15 mouse cellular contexts compared by ENCODE assay signal in genomic region chr12:91495497-91496225, GRCm38 (mm10).
A peak's percentile ranks its signal among the peaks of the same experiment; 100 is the strongest.
DNase-seq lines count a peak whose midpoint lies in the region; ATAC-seq and TF ChIP-seq lines count a peak whose summit lies in the region.
"Had no signal": no experiment of that assay in that cellular context is flagged by ENCODE, and none has a peak within 500 bp of the region (broad histone marks: within the 10 kb centered on the region; RNA-seq: fewer than 3 reads in every experiment).

No protein-coding gene starts in this region.

- TF ChIP-seq CTCF in MEL (IDR thresholded peaks at IDR 0.05 in 2 of 3, conservative IDR thresholded peaks at IDR 0.05 in 1 of 3; ENCODE audit: control insufficient read depth in 1 of 3, insufficient read depth in 1 of 3, low read depth in 2 of 3, low read length in 3 of 3, poor library complexity in 1 of 3, severe bottlenecking in 1 of 3), result no peak

- peak overlapping the region; percentile 40 for H3K4me2 ChIP-seq in forebrain, embryonic 16.5 days (ENCODE audit: low read length)
- no peak overlapping the region for H3K4me2 ChIP-seq in midbrain, embryonic 12.5 days (replicated peaks)
- no peak overlapping the region for H3K4me2 ChIP-seq in liver, embryonic 11.5 days

- peaks cover 3 to 15% of the 10 kb centered on the region in 2 experiments; a peak in 3 of 4 replicates for H3K4me1 ChIP-seq in MEL (ENCODE audit: control insufficient read depth in 1 of 2, insufficient read depth in 2 of 2, low read length in 2 of 2)
- H3K4me1 ChIP-seq in forebrain, embryonic 16.5 days (replicated peaks; ENCODE audit: control insufficient read depth, insufficient read depth, low read length), result peaks cover 12% of the 10 kb centered on the region
- peaks cover 17% of the 10 kb centered on the region for H3K4me1 ChIP-seq in midbrain, embryonic 12.5 days
- H3K4me1 ChIP-seq in liver, embryonic 11.5 days (replicated peaks; ENCODE audit: control insufficient read depth, insufficient read depth, low read length), result no peaks in the 10 kb centered on the region

- TF ChIP-seq POLR2A in MEL (IDR thresholded peaks at IDR 0.05; ENCODE audit: control insufficient read depth in 1 of 2, insufficient read depth in 1 of 2, low read depth in 1 of 2, low read length in 2 of 2, poor library complexity in 1 of 2), result peak in 1 of 2 experiments; percentile 42; a peak in 1 of 4 replicates

- 33% methylated on average over 11 of the region's 11 CpGs for WGBS in forebrain, embryonic 16.5 days
- WGBS in midbrain, embryonic 12.5 days, result 53% methylated on average over 11 of the region's 11 CpGs
- WGBS in liver, embryonic 11.5 days, result 57% methylated on average over 10 of the region's 11 CpGs

- TF ChIP-seq EP300 in MEL (IDR thresholded peaks at IDR 0.05; ENCODE audit: low read depth in 1 of 2, low read length in 2 of 2), result peak; percentile 76 to 86

- H3K27me3 ChIP-seq in MEL (ENCODE audit: control insufficient read depth in 1 of 2, insufficient read depth in 2 of 2, low read length in 2 of 2), result no peaks in the 10 kb centered on the region
- H3K27me3 ChIP-seq in forebrain, embryonic 16.5 days (replicated peaks; ENCODE audit: control insufficient read depth, insufficient read depth, low read length), result no peaks in the 10 kb centered on the region
- H3K27me3 ChIP-seq in midbrain, embryonic 12.5 days, result no peaks in the 10 kb centered on the region
- H3K27me3 ChIP-seq in liver, embryonic 11.5 days (replicated peaks; ENCODE audit: control insufficient read depth, insufficient read depth, low read length), result no peaks in the 10 kb centered on the region

- peak overlapping the region; percentile 19 to 29 for H3K4me3 ChIP-seq in MEL (ENCODE audit: control insufficient read depth in 1 of 2, insufficient read depth in 1 of 2, low read depth in 2 of 2, low read length in 2 of 2)
- H3K4me3 ChIP-seq in forebrain, embryonic 16.5 days (replicated peaks; ENCODE audit: low read length), result no peak overlapping the region
- H3K4me3 ChIP-seq in midbrain, embryonic 12.5 days, result no peak overlapping the region
- no peak overlapping the region for H3K4me3 ChIP-seq in liver, embryonic 11.5 days (ENCODE audit: low read depth, low read length)
- H3K4me3 ChIP-seq: gastrocnemius, adult 2 months; heart, adult 2 months had no signal

- peak; percentile 78 for DNase-seq in MEL (ENCODE audit: low read depth, low spot score)
- peak; percentile 51 for DNase-seq in brain, adult 2 months (ENCODE audit: low read depth, low spot score)
- no peak for DNase-seq in adrenal gland, adult (ENCODE audit: inconsistent age in 2 of 2, low spot score in 1 of 2)
- DNase-seq in liver, embryonic 11.5 days (ENCODE audit: low spot score), result no peak
- no peak for DNase-seq in lung, postnatal 10 days
- DNase-seq in layer of hippocampus, adult 9-11 months, result no peak
- DNase-seq: cerebellum, adult 18-20 months; gastrocnemius, adult 2 months; heart, adult 2 months; heart, postnatal 36 days; kidney, adult 8-10 months; thymus, postnatal 36 days had no signal

- no peaks in the 10 kb centered on the region for H3K9me3 ChIP-seq in MEL (replicated peaks; ENCODE audit: insufficient read depth, low read length)
- H3K9me3 ChIP-seq in forebrain, embryonic 16.5 days (ENCODE audit: control insufficient read depth, low read length), result no peaks in the 10 kb centered on the region
- H3K9me3 ChIP-seq in midbrain, embryonic 12.5 days, result no peaks in the 10 kb centered on the region
- no peaks in the 10 kb centered on the region for H3K9me3 ChIP-seq in liver, embryonic 11.5 days (ENCODE audit: control insufficient read depth, low read length)

- TF ChIP-seq RAD21 in MEL (IDR thresholded peaks at IDR 0.05; ENCODE audit: low read depth, low read length), result no peak

- H3K36me3 ChIP-seq in MEL (ENCODE audit: control insufficient read depth in 1 of 2, insufficient read depth in 2 of 2, low read length in 2 of 2), result peaks cover 0 to 21% of the 10 kb centered on the region in 2 experiments; a peak in 2 of 4 replicates
- H3K36me3 ChIP-seq in forebrain, embryonic 16.5 days (ENCODE audit: control insufficient read depth, insufficient read depth), result no peaks in the 10 kb centered on the region
- no peaks in the 10 kb centered on the region for H3K36me3 ChIP-seq in midbrain, embryonic 12.5 days
- no peaks in the 10 kb centered on the region for H3K36me3 ChIP-seq in liver, embryonic 11.5 days (ENCODE audit: control insufficient read depth, insufficient read depth, low read length)

- peak overlapping the region; percentile 92 for H3K27ac ChIP-seq in MEL (ENCODE audit: control insufficient read depth, low read depth, low read length)
- H3K27ac ChIP-seq in forebrain, embryonic 16.5 days (ENCODE audit: low read length), result peak overlapping the region; percentile 31
- H3K27ac ChIP-seq in midbrain, embryonic 12.5 days (replicated peaks), result no peak overlapping the region
- H3K27ac ChIP-seq in liver, embryonic 11.5 days (ENCODE audit: low read depth, low read length), result no peak overlapping the region
- H3K27ac ChIP-seq: gastrocnemius, adult 2 months; heart, adult 2 months; macrophage had no signal

- peak; percentile 68 for ATAC-seq in forebrain, embryonic 16.5 days
- peak; percentile 52; the same call in 1 of the 2 replicates for ATAC-seq in midbrain, embryonic 12.5 days (ENCODE audit: low FRiP score, low read depth)
- no peak; the same call in 1 of the 2 replicates for ATAC-seq in liver, embryonic 11.5 days (replicated peaks; ENCODE audit: low FRiP score)

- no peaks in the 10 kb centered on the region for H3K79me2 ChIP-seq in MEL (ENCODE audit: control insufficient read depth, insufficient read depth, low read length, poor library complexity)

- H3K9ac ChIP-seq in MEL (ENCODE audit: control insufficient read depth, low read depth, low read length, poor library complexity, severe bottlenecking), result peak overlapping the region; percentile 63
- no peak overlapping the region for H3K9ac ChIP-seq in forebrain, embryonic 16.5 days (replicated peaks; ENCODE audit: low read depth, low read length)
- H3K9ac ChIP-seq in midbrain, embryonic 12.5 days (replicated peaks), result no peak overlapping the region
- H3K9ac ChIP-seq in liver, embryonic 11.5 days (ENCODE audit: low read depth, low read length), result no peak overlapping the region

TF ChIP-seq in MEL, 35 proteins besides CTCF, POLR2A, EP300 and RAD21:
- TF ChIP-seq ZC3H11A (IDR thresholded peaks at IDR 0.05; ENCODE audit: low read depth, low read length) (no peak), MAFK (IDR thresholded peaks at IDR 0.05; ENCODE audit: borderline replicate concordance, low read depth, low read length) (no peak), MYB (IDR thresholded peaks at IDR 0.05; ENCODE audit: low read depth, low read length) (peak; percentile 78), HCFC1 (IDR thresholded peaks at IDR 0.05; ENCODE audit: low read depth, low read length) (peak; percentile 57; the same call in 1 of the 2 replicates), MXI1 (IDR thresholded peaks at IDR 0.05; ENCODE audit: low read depth, low read length) (peak; percentile 47; the same call in 1 of the 2 replicates), KAT2A (conservative IDR thresholded peaks at IDR 0.05; ENCODE audit: low read depth, low read length) (no peak), NRF1 (IDR thresholded peaks at IDR 0.05; ENCODE audit: insufficient read depth, low read depth, low read length, poor library complexity, severe bottlenecking) (peak; percentile 77), ETS1 (IDR thresholded peaks at IDR 0.05; ENCODE audit: low read depth, low read length) (peak; percentile 56), RCOR1 (IDR thresholded peaks at IDR 0.05; ENCODE audit: low read depth, low read length) (peak; percentile 81), TBP (IDR thresholded peaks at IDR 0.05; ENCODE audit: low read depth, low read length) (peak; percentile 66), GATA1 (IDR thresholded peaks at IDR 0.05; ENCODE audit: low read depth, low read length) (peak; percentile 84), SIN3A (IDR thresholded peaks at IDR 0.05; ENCODE audit: low read length) (peak; percentile 58; the same call in 1 of the 2 replicates), NELFE (IDR thresholded peaks at IDR 0.05; ENCODE audit: low read depth, low read length) (0 out of 2 replicates have a peak, but pooled peaks have one; percentile 33), CHD2 (IDR thresholded peaks at IDR 0.05; ENCODE audit: low read length) (peak; percentile 8; the same call in 1 of the 2 replicates), POLR2AphosphoS2 (IDR thresholded peaks at IDR 0.05; ENCODE audit: low read length) (no peak), USF1 (IDR thresholded peaks at IDR 0.05; ENCODE audit: low read depth, low read length) (peak; percentile 9; the same call in 1 of the 2 replicates), TCF12 (IDR thresholded peaks at IDR 0.05; ENCODE audit: low read depth, low read length) (peak; percentile 77)

Comparison
In these comparisons a context has a peak if more than half of its experiments do, and no peak if none do; other contexts are left out.
1. DNase-seq: peak in MEL (single experiment) and brain, adult 2 months (single experiment); none in adrenal gland, adult (0 of 2), liver, embryonic 11.5 days (single experiment), lung, postnatal 10 days (single experiment) and layer of hippocampus, adult 9-11 months (single experiment).
2. H3K27ac ChIP-seq: peak in MEL (single experiment) and forebrain, embryonic 16.5 days (single experiment); none in midbrain, embryonic 12.5 days (single experiment) and liver, embryonic 11.5 days (single experiment).
3. H3K4me3 ChIP-seq: peak in MEL (2 of 2); none in forebrain, embryonic 16.5 days (single experiment), midbrain, embryonic 12.5 days (single experiment) and liver, embryonic 11.5 days (single experiment).